Mouse (Mus musculus) liver, embryonic 15.5 days (tissue): ENCODE results near the gene Kyat1. TPM values are rescaled to one million over a fixed set of nuclear protein-coding genes. Genes with fewer than 3 reads are reported as not detected.
A peak's percentile ranks its signal among the peaks of the same experiment; 100 is the strongest.

Source experiments
- ATAC-seq: fragments of 200-750 bp; cut with Nextera tagmentation; 2 replicates; pipeline ENCODE4 v1.8.0; 2017; ENCODE audit warnings: moderate number of reproducible peaks, mild to moderate bottlenecking, moderate library complexity; ENCODE audit not compliant: insufficient read depth
- H3K27ac ChIP-seq: fragments of 300-500 bp; sonication (generic); replicated peaks from 2 replicates; pipeline ENCODE4 v1.5.1; 2015; ENCODE audit warnings: mild to moderate bottlenecking, inconsistent platforms
- H3K27me3 ChIP-seq: fragments of 300-500 bp; sonication (generic); 2 replicates; pipeline ENCODE4 v1.6.1; 2015; ENCODE audit warnings: mild to moderate bottlenecking, inconsistent platforms
- H3K36me3 ChIP-seq: fragments of 300-500 bp; sonication (generic); replicated peaks from 2 replicates; pipeline ENCODE4 v1.6.1; 2015; ENCODE audit warnings: moderate library complexity, mild to moderate bottlenecking, inconsistent platforms
- H3K4me1 ChIP-seq: fragments of 300-500 bp; sonication (generic); replicated peaks from 2 replicates; pipeline ENCODE4 v1.6.1; 2015; ENCODE audit warnings: inconsistent platforms
- H3K4me2 ChIP-seq: fragments of 300-500 bp; sonication (generic); 2 replicates; pipeline ENCODE4 v1.6.1; 2015; ENCODE audit warnings: moderate library complexity, mild to moderate bottlenecking, inconsistent platforms
- H3K4me3 ChIP-seq: fragments of 300-500 bp; sonication (generic); replicated peaks from 2 replicates; pipeline ENCODE4 v1.5.1; 2015; ENCODE audit warnings: mild to moderate bottlenecking, inconsistent platforms
- H3K9ac ChIP-seq: fragments of 300-500 bp; sonication (generic); 2 replicates; pipeline ENCODE4 v1.6.1; 2015; ENCODE audit warnings: moderate library complexity, mild to moderate bottlenecking, inconsistent platforms
- H3K9me3 ChIP-seq: fragments of 300-500 bp; sonication (generic); replicated peaks from 2 replicates; pipeline ENCODE4 v1.6.1; 2016; ENCODE audit warnings: inconsistent platforms
- WGBS: fragments of 180-500 bp; shearing (Covaris S2); methylation state at CpG from one replicate; pipeline ENCODE4 v1.1.7; 2015; ENCODE audit warnings: mixed read lengths; ENCODE audit not compliant: insufficient replicate concordance; 5-methylcytosine and 5-hydroxymethylcytosine counted together
- polyA plus RNA-seq: library from polyadenylated mRNA; unstranded; fragments of >200 nt; fragmentation: Nextera tagmentation; extraction: Ambion mirVana; gene quantifications from 2 replicates; pipeline ENCODE4 v1.2.1, GENCODE M21; 2015

Gene Kyat1
- polyA plus RNA-seq, 1 experiment from 2014 or later: 11.7 TPM

DNA sequence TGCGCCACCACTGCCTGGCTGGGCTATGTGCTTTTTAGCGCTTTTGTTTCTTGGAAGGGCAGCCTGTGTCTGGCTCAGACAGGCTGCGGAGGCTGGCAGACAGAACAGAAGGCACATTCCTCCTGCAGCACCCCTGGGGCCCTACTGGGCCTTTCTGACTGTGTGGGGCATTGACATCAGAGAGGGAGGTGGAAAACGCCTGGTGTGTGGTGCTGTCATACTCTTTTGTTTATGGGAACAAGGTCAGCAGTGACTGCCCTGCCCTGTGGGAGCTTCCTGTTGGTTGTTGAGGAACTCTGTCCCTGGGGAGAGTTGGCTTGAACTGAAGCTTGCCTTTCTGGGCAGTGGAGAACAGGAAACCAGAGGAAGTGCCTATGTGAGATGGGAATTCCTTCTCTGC is 36.9 kb upstream of the Kyat1 start:
- Histone ChIP-seq H3K36me3 (peaks cover 54% of the 10 kb centered on the region), H3K27ac (peak overlapping the region; percentile 67), H3K9me3 (no peaks in the 10 kb centered on the region), H3K4me3 (no peak overlapping the region), H3K27me3 (no peaks in the 10 kb centered on the region), H3K4me2 (no peak overlapping the region), H3K9ac (no peak overlapping the region), H3K4me1 (peaks cover 81% of the 10 kb centered on the region)
- 58% methylated on average over 4 of the region's 4 CpGs for WGBS
- ATAC-seq: no peak

DNA sequence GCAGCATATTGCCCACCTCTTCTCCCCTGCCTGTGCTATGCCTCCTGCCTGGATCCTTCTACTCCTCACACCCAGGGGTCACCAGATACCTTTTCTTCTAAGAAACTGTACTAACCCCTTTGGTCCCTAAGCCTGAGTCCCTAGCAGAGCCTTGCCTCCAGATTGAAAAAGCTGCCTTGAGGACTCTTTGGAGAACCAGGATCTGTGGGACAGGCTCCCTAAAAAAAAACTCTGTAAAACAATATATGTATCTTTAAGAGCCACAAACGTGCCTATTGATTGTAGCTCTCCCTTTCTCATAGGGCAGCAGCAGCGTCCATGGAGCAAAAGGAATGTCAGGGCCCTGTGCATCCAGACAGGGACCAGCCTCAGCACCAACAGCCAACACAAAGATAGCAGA is 34.6 kb upstream of the Kyat1 start, which contains the start of gene Gm28035:
Gene Gm28035, plus strand, starts transcription at position 301 of the 400 bp plus-strand sequence.
- peak within 1 kb of the TSS; percentile 90 for H3K9ac ChIP-seq
- peaks cover 78% of the 10 kb centered on the region for H3K4me1 ChIP-seq
- 64% methylated on average over 2 of the region's 2 CpGs for WGBS
- peaks cover 49% of the 10 kb centered on the region for H3K36me3 ChIP-seq
- peak within 1 kb of the TSS; percentile 77 for H3K4me2 ChIP-seq
- H3K4me3 ChIP-seq: peak within 1 kb of the TSS; percentile 91
- no peaks in the 10 kb centered on the region for H3K9me3 ChIP-seq
- H3K27me3 ChIP-seq: no peaks in the 10 kb centered on the region
- ATAC-seq: no peak
- peak within 1 kb of the TSS; percentile 92 for H3K27ac ChIP-seq

DNA sequence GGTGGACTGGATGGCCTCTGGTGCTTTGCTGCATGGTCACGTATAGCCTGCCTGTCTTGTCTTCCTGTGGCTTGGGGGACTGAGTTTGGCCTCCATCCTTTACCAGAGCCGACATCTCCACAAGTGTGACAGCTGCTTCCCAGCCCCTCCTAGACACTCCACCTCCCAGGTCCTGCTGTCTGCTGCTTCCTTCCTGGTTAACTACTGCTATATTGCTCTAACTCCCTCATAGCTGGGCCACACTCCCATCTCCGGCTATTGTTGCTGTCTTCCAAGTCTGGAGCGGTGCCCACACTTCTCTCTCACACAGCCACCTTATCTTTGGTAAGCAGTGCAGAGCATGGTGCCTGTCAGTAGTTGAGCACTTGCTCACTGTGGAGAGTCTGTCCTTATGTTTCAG is 34.1 kb upstream of the Kyat1 start:
- 27% methylated on average over 4 of the region's 4 CpGs for WGBS
- H3K27ac ChIP-seq: peak overlapping the region; percentile 92
- peak overlapping the region; percentile 77 for H3K4me2 ChIP-seq
- H3K9ac ChIP-seq: peak overlapping the region; percentile 90; the same call in 1 of the 2 replicates
- no peaks in the 10 kb centered on the region for H3K9me3 ChIP-seq
- H3K27me3 ChIP-seq: no peaks in the 10 kb centered on the region
- peak; percentile 35 for ATAC-seq
- peak overlapping the region; percentile 91 for H3K4me3 ChIP-seq
- H3K36me3 ChIP-seq: peaks cover 46% of the 10 kb centered on the region
- peaks cover 73% of the 10 kb centered on the region for H3K4me1 ChIP-seq

DNA sequence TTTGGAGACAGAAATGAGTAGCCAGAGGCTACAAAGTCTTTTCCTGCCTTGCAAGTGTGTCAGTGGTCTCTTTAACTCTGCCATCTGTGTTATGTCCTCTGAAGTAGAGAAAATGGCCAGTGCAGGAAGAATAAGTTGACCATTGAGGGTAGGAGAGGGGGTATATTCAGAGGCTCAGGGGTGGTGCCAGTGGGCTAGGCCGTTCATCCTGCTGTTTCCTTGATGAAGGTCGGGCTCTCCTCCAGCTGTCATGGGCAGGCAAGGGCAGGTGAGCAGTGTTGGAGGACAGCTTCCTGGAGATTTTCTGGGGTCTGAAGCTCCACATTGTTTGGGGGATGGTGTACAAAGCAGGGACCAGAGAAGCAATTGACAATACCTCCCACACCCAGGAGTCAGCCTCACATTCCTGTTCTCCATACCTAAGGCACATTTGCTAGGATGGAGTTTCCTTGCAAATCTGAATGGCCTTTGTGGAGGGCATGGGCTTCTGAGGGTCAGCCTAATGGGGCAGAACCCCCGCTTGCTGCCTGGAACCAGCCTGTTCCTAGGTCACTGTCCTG is 33.3 kb upstream of the Kyat1 start:
- Histone ChIP-seq H3K9me3 (no peaks in the 10 kb centered on the region), H3K4me3 (peak overlapping the region; percentile 91), H3K9ac (peak overlapping the region; percentile 90), H3K27ac (peak overlapping the region; percentile 92), H3K36me3 (peaks cover 38% of the 10 kb centered on the region), H3K4me1 (peaks cover 65% of the 10 kb centered on the region), H3K27me3 (no peaks in the 10 kb centered on the region), H3K4me2 (peak overlapping the region; percentile 77)
- 63% methylated on average over 3 of the region's 3 CpGs for WGBS
- no peak for ATAC-seq

DNA sequence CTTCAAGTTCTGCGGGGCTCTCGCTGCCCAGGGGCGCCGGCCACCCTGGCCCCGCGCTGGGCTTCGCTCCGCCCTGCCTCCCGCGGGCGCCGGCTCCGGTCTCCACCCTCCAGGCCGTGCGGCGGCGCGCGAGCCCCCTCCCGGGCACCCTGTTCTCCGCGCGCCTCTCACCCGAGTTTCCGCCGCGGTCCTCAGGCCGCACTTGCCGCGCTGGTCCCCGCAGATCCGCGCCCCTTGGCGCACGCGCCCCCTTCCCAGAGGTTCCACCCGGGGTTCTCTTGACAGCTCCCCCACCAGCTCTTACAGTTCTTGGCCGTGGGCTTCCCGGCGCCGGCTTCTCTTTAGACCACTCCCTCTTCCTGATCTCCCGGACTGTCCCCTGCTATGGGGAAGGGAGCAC is 32.2 kb upstream of the Kyat1 start:
- under 1% methylated on average over 42 of the region's 42 CpGs for WGBS
- ATAC-seq: peak; percentile 81

DNA sequence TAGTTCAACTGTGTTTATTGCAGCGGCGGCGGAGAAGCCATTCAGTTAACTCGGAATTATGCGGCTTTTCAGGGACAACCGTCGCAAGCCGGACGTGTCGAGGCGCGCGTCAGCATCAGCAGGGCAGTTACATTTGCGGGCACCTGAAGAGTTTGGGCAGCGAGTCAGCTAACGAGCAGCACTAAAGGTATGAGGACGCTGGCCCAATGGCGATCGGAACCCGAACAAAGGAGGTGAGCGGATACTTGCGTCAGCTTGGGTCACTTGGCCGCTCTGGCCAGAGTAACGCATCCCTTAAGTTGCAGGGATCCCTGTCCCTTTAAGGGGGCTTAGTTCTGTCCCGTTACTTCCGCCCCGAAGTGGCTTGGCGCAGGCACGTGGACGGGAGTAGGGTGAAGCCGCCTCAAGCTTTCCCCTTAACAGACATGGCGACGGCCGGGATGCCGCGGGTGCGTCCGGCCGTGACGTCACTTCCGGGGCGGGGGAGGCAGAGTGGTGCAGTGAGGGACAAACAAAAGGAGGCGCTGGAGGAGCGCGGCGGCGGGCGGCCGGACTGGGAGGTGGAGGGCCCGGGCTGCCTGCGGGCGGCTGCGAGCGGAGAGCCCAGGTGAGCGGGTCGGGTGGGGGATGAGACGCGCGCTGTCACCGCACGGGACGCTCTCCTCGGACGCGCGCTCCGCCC is 31.7 kb upstream of the Kyat1 start, which contains the start of gene Lrrc8a:
Gene Lrrc8a, plus strand, starts transcription at position 517 of the 682 bp plus-strand sequence.
- WGBS: under 1% methylated on average over 66 of the region's 67 CpGs

More for the DNA sequence above, 32.2 kb upstream of the Kyat1 start:
- Histone ChIP-seq H3K9me3 (no peaks in the 10 kb centered on the region), H3K27ac (peak overlapping the region; percentile 92), H3K27me3 (no peaks in the 10 kb centered on the region), H3K4me1 (peaks cover 58% of the 10 kb centered on the region), H3K36me3 (peaks cover 27% of the 10 kb centered on the region), H3K4me3 (peak overlapping the region; percentile 91), H3K4me2 (peak overlapping the region; percentile 77), H3K9ac (peak overlapping the region; percentile 90)

DNA sequence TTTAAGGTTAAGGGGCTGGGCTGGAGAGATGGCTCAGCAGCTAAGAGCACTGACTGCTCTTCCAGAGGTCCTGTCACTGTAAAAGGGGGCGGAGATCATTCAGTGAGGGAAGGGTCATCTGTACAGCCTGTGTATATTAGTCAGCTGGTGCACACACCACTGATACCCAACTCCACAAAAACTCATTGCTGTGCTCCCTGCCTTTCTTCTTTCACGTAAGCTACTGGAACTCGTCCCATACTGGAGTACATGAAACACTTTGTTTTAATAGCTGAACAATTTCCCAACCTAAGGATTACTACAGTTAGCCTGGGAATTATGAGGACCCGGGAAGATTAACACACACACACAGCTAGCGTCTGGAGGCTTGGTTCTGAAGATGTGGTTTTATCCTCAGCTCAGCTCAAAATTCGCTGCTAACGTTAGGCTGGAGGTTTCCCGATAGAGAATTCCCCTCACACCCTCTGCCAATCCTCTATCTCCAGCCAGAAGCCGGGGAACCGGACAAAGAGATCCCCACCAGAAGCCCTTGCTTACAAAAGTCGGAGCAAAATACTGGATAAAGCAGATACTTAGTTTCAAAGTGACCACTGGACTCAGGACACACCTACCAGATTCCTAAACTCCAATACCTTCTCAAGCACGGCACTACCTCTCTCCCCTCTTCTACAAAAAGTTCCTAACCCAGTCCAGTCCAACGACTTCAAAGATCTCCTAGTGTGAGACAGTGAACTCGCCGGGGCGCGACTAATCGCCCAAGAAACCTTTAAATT is 31.0 kb upstream of the Kyat1 start:
- Histone ChIP-seq H3K9me3 (no peaks in the 10 kb centered on the region), H3K27ac (peak overlapping the region; percentile 92), H3K36me3 (peaks cover 15% of the 10 kb centered on the region), H3K4me3 (peak overlapping the region; percentile 91), H3K4me2 (peak overlapping the region; percentile 77), H3K4me1 (peaks cover 45% of the 10 kb centered on the region), H3K9ac (peak overlapping the region; percentile 90), H3K27me3 (no peaks in the 10 kb centered on the region)
- WGBS: 4% methylated on average over 18 of the region's 18 CpGs
- no peak for ATAC-seq

More for the DNA sequence above, 31.7 kb upstream of the Kyat1 start, which contains the start of gene Lrrc8a:
- peak within 1 kb of the TSS; percentile 92 for H3K27ac ChIP-seq
- H3K9me3 ChIP-seq: no peaks in the 10 kb centered on the region
- H3K4me1 ChIP-seq: peaks cover 52% of the 10 kb centered on the region
- no peaks in the 10 kb centered on the region for H3K27me3 ChIP-seq
- H3K4me3 ChIP-seq: peak within 1 kb of the TSS; percentile 91
- peak within 1 kb of the TSS; percentile 77 for H3K4me2 ChIP-seq
- ATAC-seq: peak; percentile 91
- peak within 1 kb of the TSS; percentile 90 for H3K9ac ChIP-seq
- peaks cover 22% of the 10 kb centered on the region for H3K36me3 ChIP-seq

DNA sequence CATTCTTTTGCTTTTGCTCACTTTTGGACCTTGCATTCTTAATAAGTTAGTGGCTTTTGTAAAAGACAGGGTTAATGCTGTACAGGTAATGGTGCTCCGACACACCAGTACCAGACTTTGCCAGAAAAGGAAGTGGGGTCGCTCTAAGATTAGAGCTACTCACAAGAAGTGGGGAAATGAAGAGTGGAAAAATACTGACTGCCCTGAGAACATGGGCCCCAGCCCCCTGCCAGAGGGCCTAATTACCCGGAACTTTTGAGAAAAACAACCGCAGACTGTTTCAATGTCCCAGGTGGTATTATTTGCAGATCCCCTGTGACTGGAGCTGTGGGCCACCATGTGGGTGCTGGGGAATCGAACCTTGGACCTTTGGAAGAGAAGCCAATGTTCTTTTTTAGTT is 29.9 kb upstream of the Kyat1 start:
- WGBS: 37% methylated on average over 5 of the region's 5 CpGs
- Histone ChIP-seq H3K4me1 (peaks cover 40% of the 10 kb centered on the region), H3K4me3 (no peak overlapping the region), H3K27me3 (no peaks in the 10 kb centered on the region), H3K9me3 (0 out of 2 replicates have a peak, but pooled peaks cover 4% of the 10 kb centered on the region), H3K9ac (no peak overlapping the region), H3K4me2 (no peak overlapping the region), H3K27ac (no peak overlapping the region), H3K36me3 (peaks cover 5% of the 10 kb centered on the region)
- ATAC-seq: no peak

DNA sequence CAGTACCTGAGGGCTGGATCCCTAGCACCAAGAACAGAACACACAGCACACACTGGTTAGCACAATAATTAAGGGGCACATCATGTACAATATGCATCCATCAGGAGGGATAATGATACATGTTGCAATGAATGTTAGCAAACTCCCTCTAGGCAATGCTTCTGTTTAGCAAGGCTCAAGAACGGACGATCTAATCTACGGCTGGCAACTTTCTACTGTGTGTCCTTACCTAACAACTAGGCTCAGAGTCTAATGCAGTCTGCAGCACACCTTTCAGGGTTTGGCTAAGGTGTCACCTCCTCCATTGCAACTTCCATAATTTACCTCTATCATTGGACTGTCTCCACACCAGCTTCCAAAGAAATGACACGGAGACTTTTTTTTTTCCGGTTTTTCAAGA is 10.6 kb upstream of the Kyat1 start:
- H3K4me1 ChIP-seq: 0 out of 2 replicates have a peak, but pooled peaks cover 8% of the 10 kb centered on the region
- H3K27me3 ChIP-seq: no peaks in the 10 kb centered on the region
- no peak for ATAC-seq
- no peaks in the 10 kb centered on the region for H3K9me3 ChIP-seq
- H3K27ac ChIP-seq: no peak overlapping the region
- H3K4me3 ChIP-seq: no peak overlapping the region
- no peaks in the 10 kb centered on the region for H3K36me3 ChIP-seq
- no peak overlapping the region for H3K4me2 ChIP-seq
- 77% methylated on average over 5 of the region's 5 CpGs for WGBS
- H3K9ac ChIP-seq: no peak overlapping the region

DNA sequence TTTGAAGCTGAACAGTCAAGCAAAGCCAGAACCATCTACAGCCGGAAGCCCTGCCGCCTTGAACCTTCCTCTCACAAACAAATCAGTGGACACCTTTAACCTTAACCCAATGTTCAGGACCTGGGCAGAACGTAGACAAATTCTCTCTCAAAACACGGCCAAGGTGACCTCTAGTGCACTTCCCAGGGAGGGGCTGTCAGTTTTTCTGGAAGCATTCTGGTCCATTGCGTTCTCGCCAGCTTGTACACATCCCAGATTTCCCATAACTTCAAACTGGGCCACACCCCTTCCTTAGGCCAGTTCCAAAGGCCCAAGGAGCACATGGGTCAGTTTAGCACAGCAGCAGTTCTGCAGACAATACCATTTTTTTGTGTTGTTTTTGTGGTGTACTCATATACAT is 9.8 kb upstream of the Kyat1 start:
- no peak overlapping the region for H3K27ac ChIP-seq
- no peaks in the 10 kb centered on the region for H3K27me3 ChIP-seq
- ATAC-seq: no peak
- H3K4me2 ChIP-seq: no peak overlapping the region
- H3K9me3 ChIP-seq: no peaks in the 10 kb centered on the region
- H3K4me1 ChIP-seq: 0 out of 2 replicates have a peak, but pooled peaks cover 8% of the 10 kb centered on the region
- H3K36me3 ChIP-seq: no peaks in the 10 kb centered on the region
- no peak overlapping the region for H3K4me3 ChIP-seq
- 64% methylated on average over 6 of the region's 6 CpGs for WGBS
- H3K9ac ChIP-seq: no peak overlapping the region

DNA sequence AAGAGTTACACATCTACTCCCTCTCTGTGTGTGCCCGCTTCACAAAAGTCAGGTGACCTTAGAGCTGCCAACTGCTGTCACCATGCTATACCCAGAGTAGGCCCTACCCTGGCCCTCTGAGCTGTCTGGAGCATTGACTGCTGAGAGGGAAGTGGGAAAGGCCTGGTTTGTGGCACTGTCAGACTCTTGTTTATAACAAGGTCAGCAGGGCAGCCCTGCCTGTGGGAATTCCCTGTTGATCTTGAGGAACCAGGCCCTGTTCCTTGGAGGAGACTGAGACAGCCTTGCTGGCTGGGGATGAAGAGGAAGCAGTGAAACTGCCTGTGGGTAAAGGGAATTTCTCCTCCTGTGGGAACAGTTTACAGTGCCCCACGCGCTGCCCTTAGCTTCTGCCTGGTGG is 9.1 kb upstream of the Kyat1 start:
- Histone ChIP-seq H3K27ac (no peak overlapping the region), H3K9ac (no peak overlapping the region), H3K27me3 (no peaks in the 10 kb centered on the region), H3K4me1 (0 out of 2 replicates have a peak, but pooled peaks cover 8% of the 10 kb centered on the region), H3K36me3 (no peaks in the 10 kb centered on the region), H3K9me3 (no peaks in the 10 kb centered on the region), H3K4me2 (no peak overlapping the region), H3K4me3 (no peak overlapping the region)
- no peak for ATAC-seq
- WGBS: 79% methylated on average over 3 of the region's 3 CpGs
